Mouse (Mus musculus) kidney, embryonic 14.5 days (tissue): Measurements from ENCODE around the gene Wwp2. TPM values are rescaled to one million over a fixed set of nuclear protein-coding genes. Genes with fewer than 3 reads are reported as not detected.

ENCODE experiments used
- ATAC-seq: fragments of 200-750 bp; cut with Nextera tagmentation; 2 replicates; pipeline ENCODE4 v1.8.0; 2017; ENCODE audit warnings: moderate number of reproducible peaks, mild to moderate bottlenecking, moderate TSS enrichment, moderate library complexity; ENCODE audit not compliant: low FRiP score, low TSS enrichment
- H3K27ac ChIP-seq: fragments of 300-500 bp; sonication (generic); 2 replicates; pipeline ENCODE4 v1.5.1; 2014; ENCODE audit warnings: low read depth, mild to moderate bottlenecking, low read length, moderate library complexity, mixed read lengths
- H3K27me3 ChIP-seq: fragments of 300-500 bp; sonication (generic); 2 replicates; pipeline ENCODE4 v1.6.1; 2014; ENCODE audit warnings: mild to moderate bottlenecking, low read length; ENCODE audit not compliant: control insufficient read depth, insufficient read depth
- H3K36me3 ChIP-seq: fragments of 300-500 bp; sonication (generic); 2 replicates; pipeline ENCODE4 v1.6.1; 2014; ENCODE audit warnings: low read length, mixed read lengths; ENCODE audit not compliant: control insufficient read depth, insufficient read depth
- H3K4me1 ChIP-seq: fragments of 300-500 bp; sonication (generic); 2 replicates; pipeline ENCODE4 v1.6.1; 2014; ENCODE audit warnings: low read length, mixed read lengths; ENCODE audit not compliant: control insufficient read depth, insufficient read depth
- H3K4me2 ChIP-seq: fragments of 300-500 bp; sonication (generic); replicated peaks from 2 replicates; pipeline ENCODE4 v1.6.1; 2014; ENCODE audit warnings: low read depth, mild to moderate bottlenecking, low read length
- H3K4me3 ChIP-seq: fragments of 300-500 bp; sonication (generic); 2 replicates; pipeline ENCODE4 v1.5.1; 2014; ENCODE audit warnings: mild to moderate bottlenecking, low read length
- H3K9ac ChIP-seq: fragments of 300-500 bp; sonication (generic); 2 replicates; pipeline ENCODE4 v1.6.1; 2014; ENCODE audit warnings: low read depth, mild to moderate bottlenecking, low read length, moderate library complexity
- H3K9me3 ChIP-seq: fragments of 300-500 bp; sonication (generic); 2 replicates; pipeline ENCODE4 v1.6.1; 2016; ENCODE audit warnings: low read length; ENCODE audit not compliant: control insufficient read depth
- WGBS: fragments of 180-500 bp; shearing (Covaris S2); extraction: QIAGEN DNeasy Blood & Tissue Kit; methylation state at CpG from one replicate; pipeline ENCODE4 v1.1.7; 2014; 5-methylcytosine and 5-hydroxymethylcytosine counted together
- polyA plus RNA-seq: library from polyadenylated mRNA; unstranded; fragments of >200 nt; fragmentation: Nextera tagmentation; extraction: Ambion mirVana; gene quantifications from 2 replicates; pipeline ENCODE4 v1.2.1, GENCODE M21; 2014

The Wwp2 gene
- polyA plus RNA-seq, 1 experiment from 2014 or later: 43.7 TPM

DNA sequence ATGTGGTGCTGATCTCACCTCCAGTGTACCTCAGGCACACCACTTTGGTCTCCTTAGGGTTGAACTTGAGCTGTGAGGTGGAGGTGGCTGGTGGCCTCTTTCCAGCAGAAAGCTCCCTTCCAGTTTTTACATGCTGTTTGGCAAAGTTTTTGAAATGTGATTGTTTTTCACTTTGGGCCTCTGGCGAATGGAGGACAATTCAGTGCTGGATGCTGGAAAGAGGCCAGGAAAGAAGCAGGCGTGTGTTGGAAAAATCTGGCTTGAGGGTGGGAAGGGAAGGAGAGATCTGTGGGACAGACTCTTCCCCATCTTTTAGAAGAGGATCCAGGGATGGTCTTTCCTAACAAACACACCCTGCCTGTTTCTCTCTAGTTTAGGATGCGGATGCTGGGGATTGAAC, 8.5 kb downstream of the Wwp2 start:
- Histone ChIP-seq H3K27ac (no peak overlapping the region), H3K4me1 (0 out of 2 replicates have a peak, but pooled peaks cover 4% of the 10 kb centered on the region), H3K27me3 (no peaks in the 10 kb centered on the region), H3K9me3 (no peaks in the 10 kb centered on the region), H3K4me3 (no peak overlapping the region), H3K36me3 (no peaks in the 10 kb centered on the region), H3K9ac (no peak overlapping the region), H3K4me2 (no peak overlapping the region)
- ATAC-seq: no peak
- WGBS: 78% methylated on average over 3 of the region's 3 CpGs

DNA sequence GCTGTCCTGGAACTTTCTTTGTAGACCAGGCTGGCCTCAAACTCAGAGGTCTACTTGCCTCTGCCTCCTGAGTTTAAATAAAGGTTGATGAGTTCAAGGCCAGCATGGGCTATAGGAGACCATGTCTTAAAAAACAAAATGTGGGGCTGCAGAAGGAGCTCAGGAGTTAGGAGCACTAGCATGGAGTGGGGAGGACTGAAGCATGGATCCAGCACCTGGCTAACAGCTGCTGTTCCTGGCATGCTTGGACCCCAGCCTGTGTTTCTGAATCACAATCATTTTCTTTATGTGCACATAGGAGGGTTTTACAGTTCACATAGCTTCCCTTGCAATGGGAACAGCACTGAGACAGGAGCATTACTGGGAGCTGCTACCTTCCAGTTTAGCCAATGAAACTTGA, 11.5 kb downstream of the Wwp2 start:
- Histone ChIP-seq H3K36me3 (no peaks in the 10 kb centered on the region), H3K4me2 (no peak overlapping the region)

DNA sequence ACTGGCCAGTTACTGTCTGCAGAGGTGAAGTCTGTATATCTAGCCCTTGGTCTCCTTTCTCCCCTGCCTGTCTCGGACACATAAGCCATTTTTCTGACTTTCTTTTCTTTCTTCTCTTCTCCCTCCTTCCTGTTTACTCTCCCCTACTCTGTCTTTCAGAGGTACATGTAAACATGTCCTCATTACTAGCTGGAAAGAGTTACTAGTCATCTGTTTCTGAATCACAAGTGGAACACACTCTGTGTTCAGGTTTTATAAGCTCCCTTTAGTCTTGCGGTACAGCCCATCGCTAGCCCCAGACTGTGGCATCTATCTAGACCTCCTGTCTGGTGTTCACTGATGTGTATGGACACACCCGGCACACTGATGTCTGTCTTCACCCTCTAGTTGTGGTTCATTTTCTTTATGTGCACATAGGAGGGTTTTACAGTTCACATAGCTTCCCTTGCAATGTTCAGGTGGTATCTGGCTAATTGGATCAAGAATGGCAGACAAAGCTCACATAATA, 12.3 kb downstream of the Wwp2 start:
- WGBS: 77% methylated on average over 4 of the region's 4 CpGs
- ATAC-seq: no peak
- H3K4me1 ChIP-seq: 0 out of 2 replicates have a peak, but pooled peaks cover 4% of the 10 kb centered on the region
- no peaks in the 10 kb centered on the region for H3K9me3 ChIP-seq
- no peak overlapping the region for H3K4me2 ChIP-seq
- H3K27ac ChIP-seq: no peak overlapping the region
- H3K4me3 ChIP-seq: no peak overlapping the region
- no peak overlapping the region for H3K9ac ChIP-seq
- no peaks in the 10 kb centered on the region for H3K36me3 ChIP-seq
- H3K27me3 ChIP-seq: no peaks in the 10 kb centered on the region

More for the DNA sequence above, 11.5 kb downstream of the Wwp2 start:
- Histone ChIP-seq H3K9me3 (no peaks in the 10 kb centered on the region), H3K27me3 (no peaks in the 10 kb centered on the region), H3K9ac (no peak overlapping the region), H3K4me1 (0 out of 2 replicates have a peak, but pooled peaks cover 4% of the 10 kb centered on the region), H3K4me3 (no peak overlapping the region), H3K27ac (no peak overlapping the region)
- ATAC-seq: no peak

DNA sequence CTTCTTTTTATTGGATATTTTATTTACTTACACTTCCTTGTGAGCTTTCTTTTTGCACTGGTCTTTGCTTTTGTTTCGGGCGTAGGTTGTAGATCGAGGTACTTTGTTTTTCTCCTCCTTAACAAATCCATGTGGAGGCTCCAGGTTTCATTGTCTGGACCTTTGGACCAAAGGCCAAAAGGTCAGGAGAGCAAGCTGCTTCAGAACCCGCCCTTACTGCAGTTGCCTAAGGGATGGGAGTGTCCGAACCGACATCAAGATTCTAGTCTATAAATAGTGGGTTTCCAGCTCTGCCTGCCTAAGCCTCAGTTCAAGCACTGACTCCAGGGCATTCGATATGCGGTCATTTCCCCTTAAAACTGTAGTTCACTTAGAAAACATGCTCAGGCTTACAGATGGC, 13.0 kb downstream of the Wwp2 start:
- Histone ChIP-seq H3K4me1 (0 out of 2 replicates have a peak, but pooled peaks cover 4% of the 10 kb centered on the region), H3K4me2 (no peak overlapping the region), H3K9ac (no peak overlapping the region), H3K36me3 (0 out of 2 replicates have a peak, but pooled peaks cover 3% of the 10 kb centered on the region), H3K27ac (no peak overlapping the region), H3K4me3 (no peak overlapping the region), H3K9me3 (no peaks in the 10 kb centered on the region), H3K27me3 (no peaks in the 10 kb centered on the region)
- 40% methylated on average over 8 of the region's 8 CpGs for WGBS
- no peak for ATAC-seq

DNA sequence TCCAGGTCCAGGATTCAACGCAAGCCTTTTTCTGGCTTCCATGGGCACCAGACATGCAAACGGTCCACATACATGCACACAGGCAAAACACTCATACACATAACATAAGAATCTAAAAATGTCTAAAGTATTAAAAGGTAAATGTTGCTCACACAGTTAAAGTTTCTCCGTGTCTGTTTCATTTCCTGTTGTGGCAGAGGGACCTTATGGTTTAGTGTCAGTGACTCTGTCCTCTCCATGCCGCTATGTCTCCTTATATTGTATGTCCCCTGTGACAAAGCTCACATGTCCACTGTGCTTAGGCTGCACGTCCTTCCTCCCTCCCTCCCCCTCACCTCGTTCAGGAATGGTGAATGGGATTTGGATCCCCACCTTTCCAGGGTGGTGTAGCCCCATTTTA, 13.5 kb downstream of the Wwp2 start:
- Histone ChIP-seq H3K36me3 (0 out of 2 replicates have a peak, but pooled peaks cover 3% of the 10 kb centered on the region), H3K9me3 (no peaks in the 10 kb centered on the region), H3K4me3 (no peak overlapping the region), H3K27ac (no peak overlapping the region), H3K4me1 (0 out of 2 replicates have a peak, but pooled peaks cover 4% of the 10 kb centered on the region), H3K9ac (no peak overlapping the region), H3K27me3 (no peaks in the 10 kb centered on the region), H3K4me2 (no peak overlapping the region)
- ATAC-seq: no peak
- 69% methylated on average over 6 of the region's 6 CpGs for WGBS

DNA sequence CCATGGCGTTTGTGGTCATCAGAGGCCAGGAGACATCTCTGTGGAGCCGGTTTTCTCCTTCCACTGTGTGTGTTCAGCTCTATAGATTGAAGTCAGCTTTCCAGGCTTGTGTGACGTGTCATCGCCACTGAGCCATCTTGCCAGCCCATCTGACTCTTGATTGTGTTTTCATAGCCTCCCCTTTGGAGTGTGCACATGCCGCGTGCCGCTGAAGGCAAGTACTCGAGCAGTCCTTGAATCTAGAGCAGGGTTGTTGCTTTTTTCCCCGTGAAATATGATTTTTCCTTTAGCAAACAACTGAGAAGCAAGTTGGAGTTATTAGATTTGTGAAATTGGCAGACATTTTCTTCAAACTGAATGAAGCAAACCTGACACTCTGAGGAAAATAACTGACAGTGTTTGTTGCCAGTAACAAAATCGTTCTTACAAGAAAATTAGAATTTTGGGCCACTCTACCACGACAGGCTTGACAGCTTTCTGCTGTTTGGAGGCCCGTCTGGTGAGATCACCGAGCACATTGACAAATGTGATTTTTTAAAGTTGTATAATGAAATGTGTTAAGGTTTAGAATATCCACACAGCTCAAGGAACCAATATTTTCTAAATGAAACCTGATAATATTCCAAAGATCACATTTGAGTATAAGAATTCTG, 15.4 kb downstream of the Wwp2 start:
- no peak for ATAC-seq
- whole genome bisulfite sequencing: 86% methylated on average over 13 of the region's 13 CpGs
- Histone ChIP-seq H3K4me1 (0 out of 2 replicates have a peak, but pooled peaks cover 4% of the 10 kb centered on the region), H3K36me3 (0 out of 2 replicates have a peak, but pooled peaks cover 3% of the 10 kb centered on the region), H3K9me3 (no peaks in the 10 kb centered on the region), H3K4me2 (no peak overlapping the region), H3K4me3 (no peak overlapping the region), H3K27me3 (no peaks in the 10 kb centered on the region), H3K27ac (no peak overlapping the region), H3K9ac (no peak overlapping the region)

DNA sequence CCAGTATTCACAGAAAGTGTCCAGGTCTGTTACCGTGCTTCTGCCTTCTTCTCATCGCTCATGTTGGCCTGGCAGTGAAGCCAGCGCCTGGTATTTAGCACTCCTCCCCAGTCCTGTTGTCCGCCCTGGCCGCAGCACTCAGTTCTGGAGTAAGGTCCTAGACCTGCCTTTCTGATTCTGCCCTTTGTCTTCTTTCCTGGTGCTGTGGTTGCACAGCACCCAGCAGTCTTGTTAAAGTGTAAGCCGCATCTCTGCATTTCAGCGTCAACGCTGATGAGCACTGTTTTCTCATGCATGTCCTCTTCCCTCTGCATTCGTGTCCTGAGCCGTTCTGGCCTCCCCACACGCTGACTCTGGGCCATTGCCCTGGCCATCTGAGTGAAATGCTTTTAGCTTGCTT, 17.2 kb downstream of the Wwp2 start:
- H3K4me2 ChIP-seq: no peak overlapping the region
- H3K9me3 ChIP-seq: no peaks in the 10 kb centered on the region
- no peak overlapping the region for H3K9ac ChIP-seq
- no peak for ATAC-seq
- H3K36me3 ChIP-seq: peaks cover 12% of the 10 kb centered on the region
- H3K27me3 ChIP-seq: no peaks in the 10 kb centered on the region
- H3K4me3 ChIP-seq: no peak overlapping the region
- no peak overlapping the region for H3K27ac ChIP-seq
- 84% methylated on average over 11 of the region's 11 CpGs for WGBS
- H3K4me1 ChIP-seq: 0 out of 2 replicates have a peak, but pooled peaks cover 4% of the 10 kb centered on the region

DNA sequence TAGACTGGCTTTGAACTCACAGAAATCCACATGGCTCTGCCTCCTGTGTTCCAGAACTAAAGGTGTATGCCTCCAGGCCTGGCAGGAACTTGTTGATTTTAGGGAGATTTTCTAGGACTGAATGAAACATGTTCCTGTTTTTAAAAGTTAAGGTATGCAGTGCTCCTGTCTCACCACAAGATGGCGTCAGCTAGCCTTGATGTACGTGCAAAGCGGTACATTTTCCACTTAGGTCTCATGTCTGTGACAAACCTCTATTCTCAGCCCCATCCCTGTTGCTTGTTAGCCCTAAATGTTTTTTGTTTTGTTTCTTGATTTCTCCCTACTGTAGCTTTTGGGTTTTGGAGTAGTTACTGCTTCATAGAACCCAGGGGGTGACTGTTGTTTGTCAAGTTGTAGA, 19.1 kb downstream of the Wwp2 start:
- no peak overlapping the region for H3K4me2 ChIP-seq
- no peak overlapping the region for H3K9ac ChIP-seq
- no peak overlapping the region for H3K27ac ChIP-seq
- H3K4me3 ChIP-seq: no peak overlapping the region
- H3K4me1 ChIP-seq: no peaks in the 10 kb centered on the region
- ATAC-seq: no peak
- no peaks in the 10 kb centered on the region for H3K27me3 ChIP-seq
- H3K9me3 ChIP-seq: no peaks in the 10 kb centered on the region
- 18% methylated on average over 3 of the region's 3 CpGs for WGBS
- peaks cover 21% of the 10 kb centered on the region for H3K36me3 ChIP-seq

DNA sequence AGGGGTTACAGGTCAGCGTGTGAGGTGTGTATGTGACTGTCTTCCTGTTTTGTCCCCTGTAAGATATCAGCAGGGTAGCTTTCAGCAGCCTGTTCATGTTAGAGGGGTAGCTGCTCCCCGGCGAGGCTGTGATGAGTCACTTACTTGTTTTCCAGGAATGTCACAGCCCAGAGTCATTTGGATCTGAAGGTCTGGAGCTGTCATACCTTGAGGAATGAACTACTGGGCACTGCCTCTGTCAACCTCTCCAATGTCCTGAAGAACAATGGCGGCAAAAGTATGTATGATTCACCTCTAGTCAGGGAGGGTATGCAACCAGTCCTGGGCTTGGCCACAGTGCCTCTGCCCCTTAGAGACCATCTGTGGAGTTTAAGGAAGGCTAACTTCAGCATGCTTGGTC, 21.6 kb downstream of the Wwp2 start:
- no peak for ATAC-seq
- WGBS: 82% methylated on average over 4 of the region's 4 CpGs
- no peak overlapping the region for H3K9ac ChIP-seq

More for the DNA sequence above, 21.6 kb downstream of the Wwp2 start:
- Histone ChIP-seq H3K4me2 (no peak overlapping the region), H3K27me3 (no peaks in the 10 kb centered on the region), H3K27ac (no peak overlapping the region), H3K9me3 (no peaks in the 10 kb centered on the region), H3K36me3 (peaks cover 34% of the 10 kb centered on the region), H3K4me3 (no peak overlapping the region), H3K4me1 (no peaks in the 10 kb centered on the region)
